Mouse (Mus musculus) forebrain, embryonic 10.5 days (tissue): ENCODE results near the gene Mettl21a. TPM values are rescaled to one million over a fixed set of nuclear protein-coding genes. Genes with fewer than 3 reads are reported as not detected.
"Not testable (repeated sequence)": the region's sequence is repeated elsewhere in the genome, so short reads cannot be mapped to it uniquely, and the experiment has no call there.

Experiments used
- DNase-seq: peaks from one replicate; pipeline ENCODE4 v3.0.0-alpha.2; 2017; ENCODE audit warnings: low spot score; ENCODE audit errors: extremely low spot score
- H3K27ac ChIP-seq: fragments of 300-500 bp; sonication (generic); 2 replicates; pipeline ENCODE4 v1.5.1; 2016; ENCODE audit warnings: mild to moderate bottlenecking
- H3K27me3 ChIP-seq: fragments of 300-500 bp; sonication (generic); 2 replicates; pipeline ENCODE4 v1.6.1; 2016; ENCODE audit warnings: mild to moderate bottlenecking; ENCODE audit not compliant: poor library complexity, severe bottlenecking
- H3K36me3 ChIP-seq: fragments of 300-500 bp; sonication (generic); replicated peaks from 2 replicates; pipeline ENCODE4 v1.6.1; 2016; ENCODE audit warnings: mild to moderate bottlenecking, moderate library complexity
- H3K4me1 ChIP-seq: fragments of 300-500 bp; sonication (generic); 2 replicates; pipeline ENCODE4 v1.6.1; 2016
- H3K4me3 ChIP-seq: fragments of 300-500 bp; sonication (generic); 2 replicates; pipeline ENCODE4 v1.5.1; 2016; ENCODE audit warnings: mild to moderate bottlenecking, moderate library complexity
- H3K9me3 ChIP-seq: fragments of 300-500 bp; sonication (generic); 2 replicates; pipeline ENCODE4 v1.6.1; 2016; ENCODE audit warnings: mild to moderate bottlenecking, moderate library complexity
- WGBS: fragments of 180-500 bp; shearing (Covaris S2); methylation state at CpG from one replicate; pipeline ENCODE4 v1.1.7; 2016; 5-methylcytosine and 5-hydroxymethylcytosine counted together
- polyA plus RNA-seq: library from polyadenylated mRNA; unstranded; fragments of >200 nt; fragmentation: Nextera tagmentation; extraction: Ambion mirVana; gene quantifications from 2 replicates; pipeline ENCODE4 v1.2.1, GENCODE M21; 2016

Mettl21a gene
- polyA plus RNA-seq, 1 experiment from 2014 or later: 22.2 TPM

GRCm38 (mm10) chr1:64603381-64603780 is 13.7 kb downstream of the Mettl21a start:
- Histone ChIP-seq H3K4me1 (no peaks in the 10 kb centered on the region), H3K36me3 (peaks cover 72% of the 10 kb centered on the region), H3K9me3 (no peaks in the 10 kb centered on the region), H3K4me3 (no peak overlapping the region), H3K27me3 (no peaks in the 10 kb centered on the region), H3K27ac (no peak overlapping the region)
- 93% methylated on average over 5 of the region's 5 CpGs for WGBS
- no peak for DNase-seq

GRCm38 (mm10) chr1:64601242-64601842 is 15.7 kb downstream of the Mettl21a start:
- Histone ChIP-seq H3K9me3 (no peaks in the 10 kb centered on the region), H3K36me3 (peaks cover 74% of the 10 kb centered on the region), H3K4me3 (no peak overlapping the region), H3K27me3 (no peaks in the 10 kb centered on the region), H3K4me1 (no peaks in the 10 kb centered on the region), H3K27ac (no peak overlapping the region)
- no peak for DNase-seq
- WGBS: 92% methylated on average over 6 of the region's 6 CpGs

GRCm38 (mm10) chr1:64600413-64601077 is 16.5 kb downstream of the Mettl21a start:
- Histone ChIP-seq H3K4me1 (no peaks in the 10 kb centered on the region), H3K27me3 (no peaks in the 10 kb centered on the region), H3K4me3 (no peak overlapping the region), H3K36me3 (peaks cover 72% of the 10 kb centered on the region), H3K27ac (no peak overlapping the region), H3K9me3 (no peaks in the 10 kb centered on the region)
- 93% methylated on average over 7 of the region's 7 CpGs for WGBS
- no peak for DNase-seq

GRCm38 (mm10) chr1:64598926-64599325 is 18.1 kb downstream of the Mettl21a start:
- WGBS: 82% methylated on average over 5 of the region's 5 CpGs
- Histone ChIP-seq H3K36me3 (peaks cover 73% of the 10 kb centered on the region), H3K9me3 (no peaks in the 10 kb centered on the region), H3K4me1 (no peaks in the 10 kb centered on the region), H3K4me3 (no peak overlapping the region), H3K27me3 (no peaks in the 10 kb centered on the region), H3K27ac (no peak overlapping the region)
- no peak for DNase-seq

GRCm38 (mm10) chr1:64578801-64579200 is 38.2 kb downstream of the Mettl21a start:
- no peak overlapping the region for H3K27ac ChIP-seq
- no peaks in the 10 kb centered on the region for H3K27me3 ChIP-seq
- H3K9me3 ChIP-seq: no peaks in the 10 kb centered on the region
- no peak for DNase-seq
- H3K36me3 ChIP-seq: peaks cover 87% of the 10 kb centered on the region
- peaks cover 10% of the 10 kb centered on the region for H3K4me1 ChIP-seq
- WGBS: 95% methylated on average over 3 of the region's 3 CpGs
- H3K4me3 ChIP-seq: no peak overlapping the region

- not testable (repeated sequence) for DNase-seq
These were observed 39.1 kb downstream of the Mettl21a start for GRCm38 (mm10) chr1:64577911-64578310.

GRCm38 (mm10) chr1:64576732-64577131 is 40.3 kb downstream of the Mettl21a start:
- H3K36me3 ChIP-seq: peaks cover 95% of the 10 kb centered on the region
- no peaks in the 10 kb centered on the region for H3K27me3 ChIP-seq
- H3K4me3 ChIP-seq: no peak overlapping the region
- WGBS: 61% methylated on average over 2 of the region's 2 CpGs
- H3K9me3 ChIP-seq: no peaks in the 10 kb centered on the region
- H3K4me1 ChIP-seq: peaks cover 10% of the 10 kb centered on the region
- no peak overlapping the region for H3K27ac ChIP-seq
- no peak for DNase-seq

More at GRCm38 (mm10) chr1:64577911-64578310, 39.1 kb downstream of the Mettl21a start:
- WGBS: 47% methylated on average over 9 of the region's 9 CpGs
- not testable (repeated sequence) for H3K27ac ChIP-seq, H3K4me3 ChIP-seq, H3K4me1 ChIP-seq, H3K27me3 ChIP-seq, H3K9me3 ChIP-seq
- peaks cover 94% of the 10 kb centered on the region for H3K36me3 ChIP-seq

GRCm38 (mm10) chr1:64576022-64576421 is 41.0 kb downstream of the Mettl21a start:
- 89% methylated on average over 7 of the region's 7 CpGs for WGBS
- Histone ChIP-seq H3K36me3 (peaks cover 94% of the 10 kb centered on the region), H3K27ac (no peak overlapping the region)

GRCm38 (mm10) chr1:64568206-64568605 is 48.8 kb downstream of the Mettl21a start:
- Histone ChIP-seq H3K4me1 (no peaks in the 10 kb centered on the region), H3K27ac (no peak overlapping the region), H3K36me3 (peaks cover 86% of the 10 kb centered on the region), H3K4me3 (no peak overlapping the region), H3K9me3 (no peaks in the 10 kb centered on the region), H3K27me3 (no peaks in the 10 kb centered on the region)
- DNase-seq: no peak

More at GRCm38 (mm10) chr1:64576022-64576421, 41.0 kb downstream of the Mettl21a start:
- no peak for DNase-seq
- Histone ChIP-seq H3K4me3 (no peak overlapping the region), H3K4me1 (peaks cover 10% of the 10 kb centered on the region), H3K9me3 (no peaks in the 10 kb centered on the region), H3K27me3 (no peaks in the 10 kb centered on the region)

- WGBS: 97% methylated on average over 3 of the region's 3 CpGs
- DNase-seq: no peak
- no peaks in the 10 kb centered on the region for H3K9me3 ChIP-seq
- H3K4me1 ChIP-seq: no peaks in the 10 kb centered on the region
- no peaks in the 10 kb centered on the region for H3K27me3 ChIP-seq
- no peak overlapping the region for H3K27ac ChIP-seq
- no peak overlapping the region for H3K4me3 ChIP-seq
- H3K36me3 ChIP-seq: peaks cover 72% of the 10 kb centered on the region
These were observed 56.9 kb downstream of the Mettl21a start for GRCm38 (mm10) chr1:64560105-64560504.

Other genes with a start within 250 kb of the Mettl21a start
- gene Creb1, start 84.6 kb downstream of the Mettl21a start, polyA plus RNA-seq: 49.3 and 52.1 TPM in 2 replicates
- gene Ccnyl1, start 73.2 kb upstream of the Mettl21a start, polyA plus RNA-seq: 7.0 and 7.1 TPM in 2 replicates
- 1.4 and 2.3 TPM in 2 replicates for gene Fzd5, start 120.5 kb upstream of the Mettl21a start, polyA plus RNA-seq